Mouse (Mus musculus) gastrocnemius, adult 2 months (tissue): ENCODE results near the gene Dync1h1. TPM values are rescaled to one million over a fixed set of nuclear protein-coding genes. Genes with fewer than 3 reads are reported as not detected.
A peak's percentile ranks its signal among the peaks of the same experiment; 100 is the strongest.

ENCODE experiments used
- DNase-seq: peaks from one replicate; pipeline ENCODE4 v3.0.0; 2022
- H3K27ac ChIP-seq: fragments of 200-600 bp; 2 replicates; pipeline ENCODE4 v1.8.1; 2022; ENCODE audit warnings: mild to moderate bottlenecking
- H3K4me3 ChIP-seq: fragments of 200-600 bp; 2 replicates; pipeline ENCODE4 v1.8.1; 2022; ENCODE audit warnings: mild to moderate bottlenecking, moderate library complexity
- CTCF ChIP-seq: fragments of 200-600 bp; IDR thresholded peaks from 2 replicates; pipeline ENCODE4 v1.8.1; 2022; ENCODE audit warnings: antibody characterized with exemption, mild to moderate bottlenecking, moderate library complexity
- intact Hi-C: fragments of 180-260 bp; cut with DNase I; formaldehyde crosslinking; loops from one replicate; pipeline ENCODE4 v1.15.1; 2025
- long read RNA-seq, 2 experiments: library from polyadenylated mRNA; stranded (forward); transcript quantifications; one replicate each; pipeline ENCODE4 v2.0.0; 2021
- total RNA-seq, 2 experiments: library from RNA; stranded (reverse); gene quantifications; 2 replicates each; pipeline ENCODE4 v1.2.3; 2021

Gene Dync1h1
- 10 to 100 TPM; 68.6 to 72.5 TPM for total RNA-seq
- long read RNA-seq, experiment 1, full-length matches to known transcripts: 1 of 59 reads
- long read RNA-seq, experiment 1, partial matches to known transcripts: 54 of 59 reads
- long read RNA-seq, experiment 1, other reads (novel, unspliced or antisense): 4 of 59 reads
- long read RNA-seq, experiment 2, full-length matches to known transcripts: 2 of 49 reads
- long read RNA-seq, experiment 2, partial matches to known transcripts: 46 of 49 reads
- long read RNA-seq, experiment 2, other reads (novel, unspliced or antisense): 1 of 49 reads

GRCm38 (mm10) chr12:110601241-110602218 lies at the start of gene Dync1h1:
Gene Dync1h1 (plus strand): TSS chr12:110601452.
- peak; percentile 96 for DNase-seq
- Histone ChIP-seq H3K27ac (peak within 1 kb of the TSS; percentile 98), H3K4me3 (peak within 1 kb of the TSS; percentile 100)
- intact Hi-C loops: loop anchor here (1.0 to 5.0 kb wide), 3 partner anchors 10 to 136 kb away; partner anchors contain the start of gene Wdr20
- no peak for TF ChIP-seq CTCF

GRCm38 (mm10) chr12:110552113-110552512 lies 49.1 kb upstream of the Dync1h1 start:
- intact Hi-C loops: no loop called here
- no peak for TF ChIP-seq CTCF
- no peak for DNase-seq
- Histone ChIP-seq H3K27ac (no peak overlapping the region), H3K4me3 (no peak overlapping the region)

DNA sequence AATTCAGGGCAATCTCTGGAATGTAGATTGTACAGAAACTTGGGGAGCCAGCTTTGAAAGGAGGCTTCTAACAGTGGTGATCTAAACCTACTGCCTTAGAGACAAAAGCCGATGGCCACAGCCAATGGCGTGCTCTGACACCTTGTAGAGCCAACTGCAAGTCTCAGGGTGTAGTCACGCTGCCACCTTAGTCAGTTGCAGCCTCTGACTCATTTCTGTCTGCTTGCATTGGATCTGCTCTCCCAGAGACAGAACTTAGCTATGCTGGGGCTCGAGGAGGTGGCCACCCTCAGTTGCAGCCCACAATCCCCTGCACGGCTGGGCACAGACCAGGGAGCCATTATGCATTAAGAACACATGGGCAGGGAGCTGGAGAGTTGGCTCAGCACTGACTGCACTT lies 47.9 kb upstream of the Dync1h1 start:
- DNase-seq: no peak
- intact Hi-C loops: no loop called here
- H3K27ac ChIP-seq: no peak overlapping the region
- H3K4me3 ChIP-seq: no peak overlapping the region
- no peak for TF ChIP-seq CTCF

- DNase-seq: no peak
- H3K27ac ChIP-seq: no peak overlapping the region
- intact Hi-C loops: loop anchor here (2.0 kb wide), 1 partner anchor 101 kb away; no protein-coding TSS in a partner anchor
- TF ChIP-seq CTCF: no peak
- H3K4me3 ChIP-seq: no peak overlapping the region
These were observed 45.6 kb upstream of the Dync1h1 start for GRCm38 (mm10) chr12:110555536-110556240.

- intact Hi-C loops: loop anchor here (2.0 kb wide), 1 partner anchor 102 kb away; no protein-coding TSS in a partner anchor
- H3K4me3 ChIP-seq: no peak overlapping the region
- no peak; the same call in 1 of the 2 replicates for TF ChIP-seq CTCF
- H3K27ac ChIP-seq: peak overlapping the region; percentile 51
- DNase-seq: peak; percentile 70
These were observed 44.2 kb upstream of the Dync1h1 start for GRCm38 (mm10) chr12:110556861-110557628.

DNA sequence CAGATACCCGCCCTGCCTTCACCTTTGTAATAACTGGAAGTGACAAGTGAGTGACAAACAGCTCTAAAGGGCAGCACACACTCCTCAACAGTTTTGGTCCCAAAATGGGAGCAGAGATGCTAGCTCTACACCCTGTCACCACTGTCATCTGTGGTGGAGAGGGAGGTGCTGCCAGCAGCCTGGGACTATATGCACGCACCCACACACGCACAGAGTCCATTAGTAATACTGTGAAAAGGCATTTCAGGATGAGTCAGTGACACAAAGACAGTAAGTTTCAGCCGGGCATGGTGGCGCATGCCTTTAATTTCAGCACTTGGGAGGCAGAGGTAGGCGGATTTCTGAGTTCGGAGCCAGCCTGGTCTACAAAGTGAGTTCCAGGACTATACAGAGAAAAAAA lies 43.1 kb upstream of the Dync1h1 start:
- TF ChIP-seq CTCF: no peak
- intact Hi-C loops: no loop called here
- Histone ChIP-seq H3K27ac (no peak overlapping the region), H3K4me3 (no peak overlapping the region)
- no peak for DNase-seq

- Histone ChIP-seq H3K27ac (no peak overlapping the region), H3K4me3 (no peak overlapping the region)
- intact Hi-C loops: no loop called here
- TF ChIP-seq CTCF: no peak
- DNase-seq: no peak
These were observed 37.9 kb upstream of the Dync1h1 start for GRCm38 (mm10) chr12:110563383-110563782.

DNA sequence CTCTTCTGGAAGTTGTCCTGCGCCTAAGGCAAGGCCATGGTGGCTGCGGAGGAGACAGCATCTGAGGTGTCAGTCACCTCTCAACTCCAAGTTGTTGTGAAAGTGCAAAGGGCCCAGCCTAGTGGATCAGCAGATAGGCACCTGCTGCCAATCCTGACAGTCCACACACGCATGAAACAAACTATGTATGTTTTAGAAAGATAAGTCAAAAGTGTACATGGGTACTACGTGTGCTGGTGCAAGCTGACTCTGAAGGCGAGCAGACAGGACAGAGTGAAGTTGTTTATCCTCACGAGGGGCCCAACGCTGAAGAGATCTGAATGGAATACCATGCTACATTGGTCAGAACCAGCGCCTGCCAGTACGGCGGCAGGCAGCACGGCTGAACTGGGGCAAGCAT lies 36.4 kb upstream of the Dync1h1 start:
- no peak for DNase-seq
- TF ChIP-seq CTCF: no peak
- Histone ChIP-seq H3K27ac (no peak overlapping the region), H3K4me3 (no peak overlapping the region)
- intact Hi-C loops: no loop called here

- DNase-seq: no peak
- TF ChIP-seq CTCF: no peak
- no peak overlapping the region for H3K27ac ChIP-seq
- intact Hi-C loops: no loop called here
- no peak overlapping the region for H3K4me3 ChIP-seq
These were observed 34.9 kb upstream of the Dync1h1 start for GRCm38 (mm10) chr12:110566366-110566765.

- H3K4me3 ChIP-seq: no peak overlapping the region
- intact Hi-C loops: no loop called here
- TF ChIP-seq CTCF: no peak
- H3K27ac ChIP-seq: peak overlapping the region; percentile 51; the same call in 1 of the 2 replicates
- peak; percentile 63 for DNase-seq
These were observed 30.2 kb upstream of the Dync1h1 start for GRCm38 (mm10) chr12:110571050-110571449.

DNA sequence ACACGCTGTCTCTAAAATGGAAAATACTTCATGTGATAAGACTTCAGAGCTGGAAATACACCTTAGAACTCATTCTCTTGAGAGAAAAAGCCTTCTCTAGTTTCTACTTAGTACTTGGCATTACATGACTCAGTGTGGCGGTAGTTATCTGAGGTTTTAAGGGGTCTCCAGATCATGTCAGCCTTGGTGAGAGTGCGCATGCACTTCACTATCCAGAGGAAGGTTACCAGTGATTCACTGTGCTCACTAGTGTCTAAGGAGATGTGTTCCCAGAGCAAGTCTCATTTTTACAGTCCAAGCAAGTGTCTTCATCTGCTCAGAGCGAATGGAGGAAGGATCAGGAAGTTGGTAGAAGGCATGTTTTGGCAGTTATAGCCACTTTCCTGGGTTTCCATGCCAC lies 28.9 kb upstream of the Dync1h1 start:
- TF ChIP-seq CTCF: no peak
- no peak overlapping the region for H3K4me3 ChIP-seq
- intact Hi-C loops: no loop called here
- H3K27ac ChIP-seq: no peak overlapping the region
- no peak for DNase-seq

GRCm38 (mm10) chr12:110573635-110574034 lies 27.6 kb upstream of the Dync1h1 start:
- no peak for TF ChIP-seq CTCF
- no peak overlapping the region for H3K27ac ChIP-seq
- DNase-seq: no peak
- intact Hi-C loops: no loop called here
- no peak overlapping the region for H3K4me3 ChIP-seq
